ENCODE assay signal across 8 mouse cellular contexts in the genomic region with DNA sequence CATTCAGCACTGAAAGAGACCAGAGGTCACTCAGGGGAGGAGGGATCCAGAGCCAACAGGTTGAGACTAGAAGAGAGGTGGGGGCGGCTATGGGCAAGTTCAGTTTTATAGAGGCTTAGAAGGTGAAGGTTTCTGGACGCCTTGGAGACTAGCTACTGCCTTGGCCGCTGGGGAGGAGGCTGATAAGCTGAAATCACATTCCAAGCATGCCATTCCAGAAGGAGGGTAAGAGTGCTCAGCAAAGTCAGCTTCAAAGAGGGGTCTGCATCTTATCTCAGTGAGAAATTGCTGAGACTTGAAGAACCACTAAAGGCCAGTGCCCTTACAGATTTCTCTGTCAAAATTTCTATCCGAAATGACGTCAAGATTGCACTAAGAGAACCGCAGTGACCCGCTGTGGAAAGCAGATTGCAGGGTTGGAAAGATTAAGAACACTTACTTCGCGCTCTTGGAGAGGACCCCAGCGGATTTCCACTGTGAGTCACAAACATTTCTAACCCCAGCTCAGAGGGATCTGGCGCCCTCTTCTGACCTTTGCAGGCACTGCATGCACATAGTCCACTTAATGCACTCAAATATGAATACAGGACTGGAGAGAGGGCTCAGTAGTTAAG.
DNase-seq lines count a peak whose midpoint lies in the region; ATAC-seq and TF ChIP-seq lines count a peak whose summit lies in the region.

No protein-coding gene starts in this region.

- DNase-seq in CD4-positive helper T cell, adult 2 months (ENCODE audit: low read depth, low spot score): peak; percentile 22
- peak; percentile 82 to 95 for DNase-seq in adrenal gland, adult (ENCODE audit: inconsistent age in 2 of 2, low spot score in 1 of 2)
- DNase-seq in embryo, embryonic 10 days (ENCODE audit: low spot score): peak; percentile 84
- DNase-seq in heart, adult 8-10 months (ENCODE audit: low spot score): peak; percentile 91
- DNase-seq in kidney, adult 8-10 months: peak; percentile 76 to 90
- DNase-seq in lung, adult 2 months: peak; percentile 86
- peak; percentile 74 for DNase-seq in skeletal muscle tissue, adult 2 months (ENCODE audit: low read depth, low spot score)

- H3K4me1 ChIP-seq in lung, adult 2 months (ENCODE audit: control insufficient read depth, insufficient read depth, low read length): peaks cover 3% of the 10 kb centered on the region

- TF ChIP-seq POLR2A in lung, adult 2 months (IDR thresholded peaks at IDR 0.05; ENCODE audit: borderline replicate concordance, extremely low read depth, low read depth, low read length): no peak

- H3K4me3 ChIP-seq in lung, adult 2 months (replicated peaks; ENCODE audit: extremely low read depth, low read depth, low read length): no peak overlapping the region

- ATAC-seq in megakaryocyte, adult 5-6 weeks (ENCODE audit: poor library complexity, severe bottlenecking): no peak

- peak; percentile 87 for TF ChIP-seq CTCF in lung, adult 2 months (IDR thresholded peaks at IDR 0.05; ENCODE audit: insufficient read depth, low read length)

- 10% methylated on average over 11 of the region's 11 CpGs for WGBS in lung, adult 2 months

Comparison
In these comparisons a context has a peak if more than half of its experiments do, and no peak if none do; other contexts are left out.
1. DNase-seq: peak in every context shown above with its lines; median percentile 91 in heart, adult 8-10 months; 88 in adrenal gland, adult; 86 in lung, adult 2 months; 84 in embryo, embryonic 10 days; 83 in kidney, adult 8-10 months; 74 in skeletal muscle tissue, adult 2 months; 22 in CD4-positive helper T cell, adult 2 months.